28 mouse cellular contexts compared by ENCODE assay signal in the genomic region with DNA sequence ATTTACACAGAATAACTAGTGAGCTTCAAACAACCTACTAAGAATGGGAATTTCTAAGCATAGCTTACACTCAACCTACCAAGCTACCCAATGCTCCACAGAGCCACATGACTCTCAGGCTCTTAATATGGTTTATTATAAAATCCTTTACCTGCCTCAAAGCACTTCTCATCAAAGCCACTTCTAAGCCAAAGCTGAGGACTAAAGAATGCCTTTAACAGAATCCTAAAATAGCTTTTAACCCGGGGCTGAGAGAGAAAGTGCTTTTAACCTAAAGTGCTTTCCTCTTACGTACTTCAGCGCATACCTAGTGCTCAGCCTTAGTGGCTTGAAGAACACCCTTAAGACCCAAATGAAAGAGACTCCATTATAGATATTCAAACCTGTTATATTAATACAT.
"Had no signal": no experiment of that assay in that cellular context is flagged by ENCODE, and none has a peak within 500 bp of the region (broad histone marks: within the 10 kb centered on the region; RNA-seq: fewer than 3 reads in every experiment).

No protein-coding gene starts in this region.

- DNase-seq: cerebellum, adult 18-20 months; cerebellum, adult 2 months; cerebellum, adult 8-10 months; cerebellum, adult 9-10 months; cerebellum, adult 9-11 months; cerebellum, postnatal 10 days; cerebellum, postnatal 14 days; cerebellum, postnatal 25 days; cerebellum, postnatal 36 days; embryo, embryonic 11 days; forebrain, postnatal 0 days; gastrocnemius, adult 2 months; gastrocnemius, postnatal 10 days; gastrocnemius, postnatal 14 days; gastrocnemius, postnatal 25 days; gastrocnemius, postnatal 36 days; heart, adult 11 months had no signal

- ATAC-seq: forebrain, embryonic 13.5 days; forebrain, embryonic 14.5 days; forebrain, embryonic 15.5 days; forebrain, embryonic 16.5 days; forebrain, postnatal 0 days had no signal

- H3K9ac ChIP-seq: embryonic facial prominence, embryonic 12.5 days; embryonic facial prominence, embryonic 13.5 days; embryonic facial prominence, embryonic 15.5 days; forebrain, embryonic 12.5 days; forebrain, embryonic 13.5 days; forebrain, embryonic 15.5 days; forebrain, postnatal 0 days had no signal

- H3K4me3 ChIP-seq: embryonic facial prominence, embryonic 10.5 days; embryonic facial prominence, embryonic 12.5 days; embryonic facial prominence, embryonic 13.5 days; embryonic facial prominence, embryonic 15.5 days; erythroblast, embryonic 14.5 days; forebrain, embryonic 10.5 days; forebrain, embryonic 12.5 days; forebrain, embryonic 13.5 days; forebrain, embryonic 15.5 days; gastrocnemius, adult 2 months had no signal

- H3K4me2 ChIP-seq: embryonic facial prominence, embryonic 12.5 days; embryonic facial prominence, embryonic 13.5 days; embryonic facial prominence, embryonic 15.5 days; forebrain, embryonic 12.5 days; forebrain, embryonic 13.5 days; forebrain, embryonic 15.5 days had no signal

- H3K27ac ChIP-seq: embryonic facial prominence, embryonic 10.5 days; embryonic facial prominence, embryonic 12.5 days; embryonic facial prominence, embryonic 13.5 days; embryonic facial prominence, embryonic 15.5 days; forebrain, embryonic 10.5 days; forebrain, embryonic 12.5 days; forebrain, embryonic 13.5 days; forebrain, embryonic 15.5 days; gastrocnemius, adult 2 months had no signal

- H3K36me3 ChIP-seq: embryonic facial prominence, embryonic 10.5 days; embryonic facial prominence, embryonic 12.5 days; embryonic facial prominence, embryonic 13.5 days; embryonic facial prominence, embryonic 15.5 days; forebrain, embryonic 10.5 days; forebrain, embryonic 12.5 days; forebrain, embryonic 15.5 days had no signal

- H3K27me3 ChIP-seq: embryonic facial prominence, embryonic 12.5 days; embryonic facial prominence, embryonic 13.5 days; embryonic facial prominence, embryonic 15.5 days; forebrain, embryonic 12.5 days; forebrain, embryonic 13.5 days; forebrain, embryonic 15.5 days had no signal

- H3K4me1 ChIP-seq: embryonic facial prominence, embryonic 10.5 days; embryonic facial prominence, embryonic 15.5 days; forebrain, embryonic 10.5 days; forebrain, embryonic 12.5 days; forebrain, embryonic 13.5 days; forebrain, embryonic 15.5 days had no signal

- H3K9me3 ChIP-seq: embryonic facial prominence, embryonic 10.5 days; embryonic facial prominence, embryonic 12.5 days; embryonic facial prominence, embryonic 13.5 days; embryonic facial prominence, embryonic 15.5 days; forebrain, embryonic 10.5 days; forebrain, embryonic 12.5 days; forebrain, embryonic 13.5 days; forebrain, embryonic 15.5 days had no signal
